Comparison of ENCODE assay signal across 9 mouse cellular contexts in the genomic region with DNA sequence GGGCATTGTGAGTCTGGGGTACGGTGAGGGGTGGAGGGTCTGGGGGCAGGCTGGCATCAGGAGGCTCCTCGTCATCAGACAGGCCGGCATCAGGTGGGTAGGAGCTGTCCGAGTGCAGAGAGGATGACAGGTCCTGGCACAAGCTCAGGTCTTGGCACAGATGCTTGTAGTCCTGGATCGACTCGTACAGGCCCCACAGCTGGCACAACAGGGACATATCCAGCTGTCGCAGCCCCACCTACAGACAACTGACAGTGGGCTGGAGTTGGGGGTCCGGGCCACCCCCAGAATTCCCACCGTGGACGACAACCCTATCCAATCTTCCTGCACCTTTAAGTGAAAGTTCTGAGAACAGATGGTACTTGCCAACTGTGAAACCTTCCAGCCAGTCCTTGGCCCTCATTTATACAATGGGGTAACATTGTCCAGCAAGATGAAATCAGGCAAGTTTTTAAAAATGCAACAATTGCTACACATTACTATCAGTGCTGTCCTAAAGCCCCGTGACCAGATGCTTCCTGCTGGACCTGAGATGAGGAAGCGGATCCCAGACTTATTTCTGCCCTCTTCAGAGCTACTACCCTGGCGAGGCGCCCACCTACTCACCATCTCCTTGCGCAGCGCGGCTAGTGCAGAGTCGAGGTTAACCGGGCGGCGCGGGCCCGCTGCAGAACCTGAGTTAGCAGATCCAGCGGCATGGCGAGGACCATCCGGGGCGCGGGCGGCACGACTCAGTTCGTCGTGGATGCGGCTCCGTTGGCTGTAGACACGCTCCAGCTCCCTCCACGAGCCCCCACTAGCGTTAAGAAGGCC. TPM values are rescaled to one million over a fixed set of nuclear protein-coding genes. Genes with fewer than 3 reads are reported as not detected.
DNase-seq lines count a peak whose midpoint lies in the region; ATAC-seq lines count a peak whose summit lies in the region.
"Had no signal": no experiment of that assay in that cellular context is flagged by ENCODE, and none has a peak within 500 bp of the region (broad histone marks: within the 10 kb centered on the region; RNA-seq: fewer than 3 reads in every experiment).

No protein-coding gene starts in this region.

- H3K27ac ChIP-seq in intestine, embryonic 16.5 days (ENCODE audit: low read length) = peak overlapping the region; percentile 82
- peak overlapping the region; percentile 91 for H3K27ac ChIP-seq in liver, embryonic 11.5 days (ENCODE audit: low read depth, low read length)
- H3K27ac ChIP-seq in neural tube, embryonic 13.5 days (replicated peaks) = peak overlapping the region; percentile 98

- H3K9me3 ChIP-seq in intestine, embryonic 16.5 days (ENCODE audit: control insufficient read depth, low read length) = no peaks in the 10 kb centered on the region
- no peaks in the 10 kb centered on the region for H3K9me3 ChIP-seq in liver, embryonic 11.5 days (ENCODE audit: control insufficient read depth, low read length)
- H3K9me3 ChIP-seq in neural tube, embryonic 13.5 days = no peaks in the 10 kb centered on the region

- peak overlapping the region; percentile 95 for H3K9ac ChIP-seq in intestine, embryonic 16.5 days (ENCODE audit: low read depth, low read length)
- H3K9ac ChIP-seq in liver, embryonic 11.5 days (ENCODE audit: low read depth, low read length) = peak overlapping the region; percentile 84
- peak overlapping the region; percentile 100 for H3K9ac ChIP-seq in neural tube, embryonic 13.5 days

- ATAC-seq in intestine, embryonic 16.5 days = peak; percentile 20
- ATAC-seq in liver, embryonic 11.5 days (replicated peaks; ENCODE audit: low FRiP score) = no peak
- ATAC-seq in neural tube, embryonic 13.5 days (ENCODE audit: low read depth) = peak; percentile 52

- peak; percentile 53 for DNase-seq in retina, embryonic 14.5 days (ENCODE audit: low spot score)
- DNase-seq in retina, postnatal 1 day = no peak
- peak; percentile 69 for DNase-seq in cerebellum, adult 9-10 months
- DNase-seq in gastrocnemius, postnatal 25 days = peak; percentile 62
- peak; percentile 67 for DNase-seq in liver, embryonic 11.5 days (ENCODE audit: low spot score)
- DNase-seq in natural killer cell, adult 2 months (ENCODE audit: low spot score in 2 of 2) = no peak

- peaks cover 52% of the 10 kb centered on the region for H3K4me1 ChIP-seq in intestine, embryonic 16.5 days (ENCODE audit: control insufficient read depth, insufficient read depth, low read length)
- H3K4me1 ChIP-seq in liver, embryonic 11.5 days (replicated peaks; ENCODE audit: control insufficient read depth, insufficient read depth, low read length) = peaks cover 68% of the 10 kb centered on the region
- H3K4me1 ChIP-seq in neural tube, embryonic 13.5 days (replicated peaks) = peaks cover 73% of the 10 kb centered on the region

- WGBS in intestine, embryonic 16.5 days = 8% methylated on average over 37 of the region's 37 CpGs
- WGBS in liver, embryonic 11.5 days = 13% methylated on average over 37 of the region's 37 CpGs
- 8% methylated on average over 37 of the region's 37 CpGs for WGBS in neural tube, embryonic 13.5 days

- no peaks in the 10 kb centered on the region; the same call in 1 of the 2 replicates for H3K36me3 ChIP-seq in intestine, embryonic 16.5 days (ENCODE audit: control insufficient read depth, insufficient read depth, low read length)
- peaks cover 4% of the 10 kb centered on the region for H3K36me3 ChIP-seq in liver, embryonic 11.5 days (ENCODE audit: control insufficient read depth, insufficient read depth, low read length)
- H3K36me3 ChIP-seq in neural tube, embryonic 13.5 days = peaks cover 19% of the 10 kb centered on the region

- H3K4me3 ChIP-seq in intestine, embryonic 16.5 days (ENCODE audit: low read length) = peak overlapping the region; percentile 91
- H3K4me3 ChIP-seq in liver, embryonic 11.5 days (ENCODE audit: low read depth, low read length) = peak overlapping the region; percentile 83
- peak overlapping the region; percentile 98 for H3K4me3 ChIP-seq in neural tube, embryonic 13.5 days

- peak overlapping the region; percentile 93 for H3K4me2 ChIP-seq in intestine, embryonic 16.5 days (ENCODE audit: low read depth, low read length)
- peak overlapping the region; percentile 94 for H3K4me2 ChIP-seq in liver, embryonic 11.5 days
- peak overlapping the region; percentile 99 for H3K4me2 ChIP-seq in neural tube, embryonic 13.5 days

- no peaks in the 10 kb centered on the region for H3K27me3 ChIP-seq in intestine, embryonic 16.5 days (replicated peaks; ENCODE audit: control insufficient read depth, insufficient read depth, low read length)
- H3K27me3 ChIP-seq in liver, embryonic 11.5 days (replicated peaks; ENCODE audit: control insufficient read depth, insufficient read depth, low read length) = no peaks in the 10 kb centered on the region
- no peaks in the 10 kb centered on the region for H3K27me3 ChIP-seq in neural tube, embryonic 13.5 days

RNA-seq across cellular contexts. Expression of gene Fam89b, which starts 0.6 kb away (rescaled TPM):
- total RNA-seq in gastrocnemius, postnatal 25 days (2021) = 10 to 100 TPM; 24.7 to 24.9 TPM
- polyA plus RNA-seq in intestine, embryonic 16.5 days (2015; fragmentation: Nextera tagmentation; extraction: Ambion mirVana) = 56.6 and 57.8 TPM in 2 replicates
- 47.5 and 49.8 TPM in 2 replicates for polyA plus RNA-seq in liver, embryonic 11.5 days (2014; fragmentation: Nextera tagmentation; extraction: Ambion mirVana)
- 186 and 194 TPM in 2 replicates for polyA plus RNA-seq in neural tube, embryonic 13.5 days (2015; fragmentation: Nextera tagmentation; extraction: Ambion mirVana)

RNA-seq across cellular contexts. Expression of gene Ehbp1l1, which starts 2.7 kb away (rescaled TPM):
- 100 to 1,000 TPM; 241 to 266 TPM for total RNA-seq in gastrocnemius, postnatal 25 days (2021)
- polyA plus RNA-seq in intestine, embryonic 16.5 days (2015; fragmentation: Nextera tagmentation; extraction: Ambion mirVana) = 48.6 and 49.7 TPM in 2 replicates
- polyA plus RNA-seq in liver, embryonic 11.5 days (2014; fragmentation: Nextera tagmentation; extraction: Ambion mirVana) = 64.9 and 67.1 TPM in 2 replicates
- 8.3 and 9.6 TPM in 2 replicates for polyA plus RNA-seq in neural tube, embryonic 13.5 days (2015; fragmentation: Nextera tagmentation; extraction: Ambion mirVana)

RNA-seq across cellular contexts. Expression of gene Ltbp3, which starts 11.9 kb away (rescaled TPM):
- total RNA-seq in gastrocnemius, postnatal 25 days (2021) = 10 to 100 TPM; 45.7 to 49.6 TPM
- 14.0 and 20.8 TPM in 2 replicates for polyA plus RNA-seq in intestine, embryonic 16.5 days (2015; fragmentation: Nextera tagmentation; extraction: Ambion mirVana)
- polyA plus RNA-seq in liver, embryonic 11.5 days (2014; fragmentation: Nextera tagmentation; extraction: Ambion mirVana) = 4.1 and 4.6 TPM in 2 replicates
- polyA plus RNA-seq in neural tube, embryonic 13.5 days (2015; fragmentation: Nextera tagmentation; extraction: Ambion mirVana) = 16.0 and 17.0 TPM in 2 replicates

RNA-seq across cellular contexts. Expression of gene Kcnk7, which starts 24.7 kb away (rescaled TPM):
- total RNA-seq in gastrocnemius, postnatal 25 days (2021) = not detected
- 0.13 and 0.34 TPM in 2 replicates for polyA plus RNA-seq in intestine, embryonic 16.5 days (2015; fragmentation: Nextera tagmentation; extraction: Ambion mirVana)
- 0.14 TPM in 1 of 2 replicates, not detected in the other for polyA plus RNA-seq in liver, embryonic 11.5 days (2014; fragmentation: Nextera tagmentation; extraction: Ambion mirVana)
- polyA plus RNA-seq in neural tube, embryonic 13.5 days (2015; fragmentation: Nextera tagmentation; extraction: Ambion mirVana) = not detected in 2 replicates
- total RNA-seq: common myeloid progenitor, adult 5-6 weeks had no signal

RNA-seq across cellular contexts. Expression of gene Pcnx3, which starts 40.1 kb away (rescaled TPM):
- total RNA-seq in gastrocnemius, postnatal 25 days (2021) = 10 to 100 TPM; 13.5 to 13.8 TPM
- polyA plus RNA-seq in intestine, embryonic 16.5 days (2015; fragmentation: Nextera tagmentation; extraction: Ambion mirVana) = 15.1 and 16.8 TPM in 2 replicates
- 22.5 and 25.0 TPM in 2 replicates for polyA plus RNA-seq in liver, embryonic 11.5 days (2014; fragmentation: Nextera tagmentation; extraction: Ambion mirVana)
- polyA plus RNA-seq in neural tube, embryonic 13.5 days (2015; fragmentation: Nextera tagmentation; extraction: Ambion mirVana) = 23.0 TPM in 2 replicates

Comparison
In these comparisons a context has a peak if more than half of its experiments do, and no peak if none do; other contexts are left out.
1. DNase-seq: peak in retina, embryonic 14.5 days (single experiment), cerebellum, adult 9-10 months (single experiment), gastrocnemius, postnatal 25 days (single experiment) and liver, embryonic 11.5 days (single experiment); none in retina, postnatal 1 day (single experiment) and natural killer cell, adult 2 months (0 of 2).
2. Peak in every context shown above with its lines, with median percentiles within 50 percentile points of each other: H3K27ac ChIP-seq, H3K4me2 ChIP-seq, H3K4me3 ChIP-seq and H3K9ac ChIP-seq.